Mouse (Mus musculus): ENCODE results near the gene Hhip.

The Hhip gene

GRCm38 (mm10) chr8:80057198-80058174 lies at the start of gene Hhip:
Hhip (minus strand) TSS chr8:80058006.
- peak; percentile 15 to 25 for DNase-seq (ENCODE audit: low spot score in 2 of 2)

DNA sequence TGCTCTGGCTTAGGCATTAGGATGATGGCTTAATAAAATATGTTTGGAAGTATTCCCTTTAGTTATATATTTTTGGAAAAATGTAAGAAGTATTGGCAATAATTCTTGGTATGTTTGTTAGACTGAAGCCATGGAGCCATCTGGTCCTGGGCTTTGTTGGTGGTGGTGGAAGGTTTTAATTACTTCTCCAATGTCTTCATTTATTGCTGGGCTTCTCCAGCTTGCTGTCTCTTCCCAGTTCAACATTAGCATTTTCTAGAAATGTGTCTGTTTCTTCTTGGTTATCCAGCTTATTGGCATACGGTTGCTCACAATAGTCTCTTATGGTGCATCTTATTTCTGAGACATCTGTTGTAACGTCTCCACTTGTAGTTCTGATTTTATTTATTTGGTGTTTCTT lies 29.2 kb upstream of the Hhip start:
- no peak for DNase-seq (ENCODE audit: low spot score in 2 of 2)

DNA sequence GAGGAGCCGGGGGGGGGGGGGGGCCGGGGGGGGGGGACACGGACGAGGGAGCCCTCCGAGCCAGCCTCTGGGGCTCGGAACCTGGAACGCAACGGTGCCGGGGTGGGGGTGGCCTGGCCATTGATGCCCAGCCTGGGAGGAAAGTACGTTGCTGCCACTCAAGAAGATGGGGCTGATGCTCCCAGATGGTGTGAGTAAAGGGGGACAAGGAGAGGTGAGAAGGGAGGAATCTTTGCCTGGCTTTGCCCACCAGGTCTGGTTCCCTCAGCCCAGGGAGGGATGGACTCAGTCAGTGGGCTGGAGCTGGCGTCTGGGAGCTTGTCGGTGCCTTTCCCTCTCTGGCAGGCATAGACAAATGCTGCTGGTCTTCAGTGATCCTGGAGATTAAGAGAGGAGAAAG lies 387 bp upstream of the Hhip start:
- DNase-seq (ENCODE audit: low spot score in 2 of 2), result no peak

- DNase-seq (ENCODE audit: low spot score in 2 of 2), result no peak
These were observed 1.3 kb downstream of the Hhip start for GRCm38 (mm10) chr8:80056331-80057070.

DNA sequence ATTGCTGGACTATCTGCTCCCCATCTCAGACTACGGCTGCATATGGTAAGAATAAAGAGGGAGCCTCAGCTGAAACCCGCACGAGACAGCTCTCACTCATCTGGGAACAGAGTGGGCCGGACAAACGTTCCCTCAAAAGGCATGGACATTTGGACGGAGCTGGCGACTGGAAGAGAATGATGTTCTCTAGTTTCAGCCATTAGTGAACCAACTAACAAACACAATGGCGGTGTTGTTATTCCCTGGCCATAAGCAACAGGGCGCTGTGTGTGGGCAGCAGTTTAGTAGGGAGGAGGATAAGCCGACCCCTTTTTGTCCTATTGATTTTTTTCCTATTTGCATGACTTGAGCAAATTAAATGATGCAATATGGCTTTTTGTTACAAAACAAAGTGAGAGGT lies 2.0 kb downstream of the Hhip start:
- no peak for DNase-seq (ENCODE audit: low spot score in 2 of 2)

DNA sequence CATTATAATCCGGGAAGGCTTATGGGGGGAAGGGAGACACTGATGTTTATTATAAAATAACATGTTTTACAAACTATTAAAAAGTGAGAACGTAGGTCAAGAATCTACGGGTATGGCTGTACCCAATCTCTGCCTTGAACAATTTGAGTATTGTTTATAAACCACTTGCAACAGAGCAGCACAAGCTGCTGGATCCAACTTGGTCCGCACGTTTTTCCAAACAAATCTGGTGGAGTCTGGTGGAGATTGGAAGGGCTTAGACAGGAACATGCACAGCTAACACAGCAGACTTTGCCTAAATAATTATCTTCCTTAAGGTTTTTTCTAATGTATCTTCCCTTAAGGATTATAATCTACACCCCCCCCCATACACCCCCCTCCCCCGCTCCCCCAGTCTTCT lies 2.7 kb downstream of the Hhip start:
- no peak for DNase-seq (ENCODE audit: low spot score in 2 of 2)

DNA sequence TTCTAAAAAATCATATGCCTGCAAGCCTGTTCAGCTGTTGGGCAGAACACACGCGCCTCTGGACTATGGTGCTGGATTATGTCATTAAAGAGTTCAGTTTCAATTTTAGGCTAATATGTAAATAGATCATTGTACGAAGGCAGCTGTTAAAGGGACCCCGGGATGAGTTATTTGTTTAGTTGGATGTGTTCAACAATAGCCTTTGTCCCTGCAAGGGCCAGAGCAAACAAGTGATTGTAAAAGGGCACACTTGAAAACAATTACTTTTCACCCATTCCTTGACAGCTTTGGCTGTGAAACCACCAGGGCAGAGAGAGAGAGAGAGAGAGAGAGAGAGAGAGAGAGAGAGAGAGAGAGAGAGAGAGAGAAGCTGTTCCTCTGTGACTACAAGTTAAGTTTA lies 3.6 kb downstream of the Hhip start:
- DNase-seq (ENCODE audit: low spot score in 2 of 2), result no peak

DNA sequence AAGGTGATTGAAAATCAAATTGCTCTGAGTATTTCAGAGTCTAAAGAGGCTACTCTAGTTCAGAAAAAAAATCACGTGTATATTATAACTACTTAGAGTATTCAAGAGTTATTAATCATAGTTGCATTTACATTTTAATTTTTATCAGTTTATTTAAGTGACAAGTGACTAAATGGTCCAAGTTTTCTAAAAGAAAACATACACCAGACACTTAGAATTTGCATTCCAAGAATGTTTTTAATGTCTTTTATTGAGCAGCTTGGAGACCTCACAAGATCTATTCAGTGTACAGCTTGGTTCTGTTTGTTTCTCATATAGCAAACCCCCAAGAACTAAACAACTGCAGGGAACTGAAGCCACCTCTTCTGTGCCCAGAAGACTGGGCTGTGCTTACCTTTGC lies 5.0 kb downstream of the Hhip start:
- DNase-seq (ENCODE audit: low spot score in 2 of 2), result no peak

DNA sequence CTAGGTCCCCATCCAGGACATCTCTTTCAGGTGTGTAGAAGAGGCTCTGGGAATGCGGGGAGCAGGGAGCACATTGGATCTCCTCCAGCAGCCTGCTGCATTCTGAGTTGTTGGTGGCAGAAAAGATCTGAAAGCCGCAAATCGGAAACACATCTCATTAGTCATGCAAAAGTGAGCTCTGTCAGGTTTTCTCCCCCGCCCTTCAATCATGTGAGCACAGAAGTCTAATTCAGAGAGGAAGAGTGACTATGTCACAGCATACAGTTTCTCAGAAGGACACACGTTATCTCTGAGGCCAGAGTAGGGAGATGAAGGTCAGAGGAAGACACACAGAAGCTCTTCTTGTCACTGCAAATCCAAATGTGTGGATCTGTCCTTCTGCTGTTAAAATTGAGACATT lies 6.3 kb downstream of the Hhip start:
- DNase-seq (ENCODE audit: low spot score in 2 of 2), result no peak

GRCm38 (mm10) chr8:80049256-80050005 lies 8.4 kb downstream of the Hhip start:
- no peak for DNase-seq (ENCODE audit: low spot score in 2 of 2)

DNA sequence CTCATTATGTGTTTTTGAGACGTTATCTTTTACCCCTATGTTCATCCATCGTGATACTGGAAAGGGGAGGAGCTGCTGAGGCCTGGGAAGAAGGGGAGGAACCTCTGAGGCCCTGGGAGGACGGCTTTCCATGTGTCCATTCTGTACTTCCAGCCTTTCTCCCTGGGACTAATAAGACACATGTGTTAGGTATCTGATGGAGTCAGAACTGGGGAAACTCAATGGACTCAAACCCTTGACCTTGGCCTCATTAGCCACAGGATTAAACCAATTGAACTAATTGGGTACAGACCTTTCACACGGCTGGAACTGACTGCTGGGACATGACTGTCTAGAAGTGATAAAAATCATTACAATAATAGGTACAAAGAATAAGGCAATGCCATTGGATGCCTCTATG lies 9.6 kb downstream of the Hhip start:
- DNase-seq (ENCODE audit: low spot score in 2 of 2), result no peak

DNA sequence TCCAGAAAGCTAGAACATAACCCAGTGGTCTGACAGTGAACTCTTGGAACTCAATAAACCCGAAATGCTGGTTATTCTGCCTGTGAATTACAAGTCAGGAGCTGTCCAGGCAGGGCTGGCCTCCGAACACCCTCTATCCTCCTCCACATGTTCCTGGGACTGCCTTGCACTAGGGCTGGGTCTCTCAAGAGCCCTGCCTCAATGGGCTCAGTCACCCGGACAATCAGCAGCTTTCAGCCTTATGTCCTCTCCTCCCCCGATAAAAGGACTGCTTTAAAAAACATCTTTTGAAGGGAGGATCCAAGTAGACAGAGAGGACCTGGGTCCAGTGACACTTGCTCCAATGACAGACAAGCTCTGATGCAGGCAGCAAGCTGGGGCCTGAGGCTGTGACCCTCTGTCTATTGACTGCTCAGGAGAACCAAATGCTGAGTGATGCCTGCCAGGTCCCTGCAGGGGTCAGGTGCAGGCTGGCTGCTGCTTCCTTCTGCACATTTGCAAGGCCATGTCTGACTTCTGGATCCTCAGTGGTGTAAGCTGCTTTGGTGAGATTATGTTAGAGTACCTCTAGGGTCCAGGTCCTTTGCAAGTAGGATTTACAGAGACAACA lies 20.1 kb downstream of the Hhip start:
- DNase-seq (ENCODE audit: low spot score in 2 of 2), result no peak

DNA sequence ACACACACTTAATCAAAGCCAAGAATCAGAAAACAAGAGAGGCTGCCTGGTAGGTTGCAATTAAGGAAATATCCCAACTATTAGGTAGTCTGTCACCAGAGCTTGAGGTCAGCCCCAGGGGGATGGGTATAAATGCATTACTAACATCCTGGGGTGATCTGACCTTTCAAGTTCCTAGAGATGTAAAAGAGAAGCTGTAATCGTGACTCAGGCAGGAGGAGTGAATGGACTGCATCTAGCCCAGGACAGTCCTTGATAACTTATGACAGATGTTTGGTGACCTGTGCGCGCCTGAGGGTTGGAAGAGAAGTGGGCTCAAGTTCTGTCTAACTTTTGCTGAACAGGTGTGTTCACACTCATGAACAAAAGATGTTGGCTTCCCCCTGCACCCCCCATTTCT lies 25.2 kb downstream of the Hhip start:
- DNase-seq (ENCODE audit: low spot score in 2 of 2), result no peak

DNA sequence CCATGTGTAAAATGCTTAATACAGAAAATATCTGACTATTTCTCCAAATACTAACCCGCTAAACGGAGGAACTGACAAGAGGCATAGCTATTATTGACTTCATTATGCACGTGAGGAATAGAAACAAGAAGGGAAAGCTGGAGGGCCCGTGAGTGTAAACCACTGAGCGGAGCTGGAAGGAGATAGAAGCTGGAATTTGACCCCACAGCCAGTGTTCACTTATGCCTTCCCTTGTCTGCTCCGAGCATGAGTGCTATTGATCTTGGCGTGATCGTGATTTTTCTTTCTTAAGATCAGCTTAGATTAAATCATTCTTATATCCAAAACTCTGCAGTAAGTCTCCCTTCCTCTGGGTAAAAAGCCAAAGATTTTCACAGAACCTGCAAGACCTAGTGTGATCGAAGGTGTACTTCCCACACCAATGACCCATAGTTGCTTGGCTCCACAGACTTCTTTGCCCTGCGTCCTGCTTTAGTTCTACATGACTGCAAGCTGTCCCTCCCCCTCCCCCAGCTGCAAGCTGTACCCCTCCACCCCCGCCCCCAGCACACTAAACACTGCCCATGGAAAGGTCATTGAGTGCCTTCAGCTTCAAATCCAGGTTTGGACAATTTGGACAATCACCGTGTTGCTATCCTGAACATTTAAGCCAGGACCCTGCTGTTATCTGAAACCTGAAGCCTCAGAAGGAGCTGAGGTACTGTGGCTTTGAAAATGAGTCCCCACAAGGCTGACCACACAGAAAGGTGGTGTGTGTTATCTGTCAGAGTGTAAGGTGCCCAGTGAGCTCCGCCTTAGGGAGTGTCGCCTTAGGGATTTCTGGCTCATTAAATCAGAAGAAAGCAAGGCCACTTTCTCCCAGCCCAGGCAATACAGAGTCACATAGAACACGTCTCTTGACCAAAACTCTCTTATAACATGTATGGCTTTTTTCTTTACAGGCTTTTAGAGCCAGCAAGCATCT lies 26.2 kb downstream of the Hhip start:
- DNase-seq (ENCODE audit: low spot score in 2 of 2), result no peak

GRCm38 (mm10) chr8:80029631-80030030 lies 28.2 kb downstream of the Hhip start:
- no peak for DNase-seq (ENCODE audit: low spot score in 2 of 2)

GRCm38 (mm10) chr8:80020469-80020868 lies 37.3 kb downstream of the Hhip start:
- DNase-seq (ENCODE audit: low spot score in 2 of 2), result no peak

DNA sequence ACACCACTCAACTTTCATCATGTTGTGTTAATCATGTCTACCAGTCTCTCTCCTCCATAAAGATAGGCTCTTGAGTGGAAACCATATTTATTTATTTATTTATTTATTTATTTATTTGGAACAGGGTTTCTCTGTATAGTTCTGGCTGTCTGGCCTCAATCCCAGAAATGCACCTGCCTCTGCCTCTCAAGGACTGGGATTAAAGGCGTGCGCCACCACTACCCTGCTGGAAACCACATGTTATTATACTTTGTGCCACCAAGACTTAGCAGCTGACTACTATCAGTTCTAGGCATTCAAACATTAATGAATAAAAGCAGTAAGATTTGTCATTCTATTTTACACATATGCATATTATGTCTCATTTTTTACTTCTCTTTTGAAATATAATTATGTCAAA lies 42.0 kb downstream of the Hhip start:
- DNase-seq (ENCODE audit: low spot score in 2 of 2), result no peak

GRCm38 (mm10) chr8:80004421-80004820 lies 53.4 kb downstream of the Hhip start:
- DNase-seq (ENCODE audit: low spot score in 2 of 2), result no peak

DNA sequence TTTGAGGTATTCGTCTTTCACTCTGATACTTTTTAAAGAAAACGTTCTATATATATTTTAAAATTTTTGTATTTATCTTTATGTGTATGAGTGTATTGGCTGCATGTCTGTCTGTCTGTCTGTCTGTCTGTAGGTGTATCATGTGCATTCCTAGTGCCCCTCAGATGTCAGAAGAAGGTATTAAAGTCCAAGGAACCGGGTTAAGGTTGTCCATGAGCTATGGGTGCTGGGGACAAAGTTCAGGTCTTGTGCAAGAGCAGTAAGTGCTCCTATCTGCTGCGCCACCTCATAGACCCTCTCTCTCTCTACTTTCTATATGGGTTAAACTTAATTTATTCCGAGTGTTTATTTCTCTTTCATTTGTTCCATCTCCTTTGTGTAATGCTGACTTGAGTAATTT lies 55.5 kb downstream of the Hhip start:
- no peak for DNase-seq (ENCODE audit: low spot score in 2 of 2)

DNA sequence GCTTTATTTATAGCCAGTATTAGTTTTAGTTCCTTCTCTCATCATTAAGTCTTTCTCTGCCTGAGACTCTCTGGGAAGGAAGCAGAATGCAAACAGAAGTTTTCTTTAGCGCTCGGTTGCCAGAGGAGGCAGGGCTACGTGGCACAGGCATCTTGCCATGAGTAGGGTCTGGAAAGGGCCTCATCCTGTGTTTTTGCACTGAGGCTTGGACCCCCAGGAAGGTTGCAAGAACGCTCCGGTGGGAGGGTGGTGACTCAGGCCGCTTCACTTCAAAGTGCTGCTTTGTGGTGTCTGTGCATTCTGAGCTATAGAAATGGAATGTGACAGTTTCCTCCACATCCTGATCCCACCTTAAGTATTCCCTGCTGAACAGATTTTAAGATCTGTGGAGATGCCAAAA lies 62.7 kb downstream of the Hhip start:
- DNase-seq (ENCODE audit: low spot score in 2 of 2), result no peak

DNA sequence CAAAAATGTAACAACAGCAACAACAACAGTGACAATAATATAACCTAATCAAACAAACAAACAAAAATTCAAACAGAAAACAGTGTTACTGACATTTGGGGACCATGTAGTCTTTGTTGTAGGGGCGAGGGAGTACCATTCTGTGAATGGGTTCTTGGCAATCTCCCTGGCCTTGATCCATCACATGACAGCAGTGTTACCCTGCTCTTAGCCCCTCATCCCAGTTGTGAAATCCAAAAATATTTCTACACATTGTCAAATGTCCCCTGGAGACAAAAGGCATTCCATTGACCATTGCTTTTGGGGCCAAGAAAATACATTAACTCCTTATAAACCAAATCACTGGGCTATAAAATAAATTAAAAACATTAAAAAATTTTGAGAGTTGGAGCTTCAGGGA lies 64.3 kb downstream of the Hhip start:
- DNase-seq (ENCODE audit: low spot score in 2 of 2), result no peak

Data from right cerebral cortex, postnatal 36 days (tissue).